Mouse (Mus musculus) ES-CJ7 (cell line): ENCODE measurements around the gene Smim13.
"Not testable (repeated sequence)": the region's sequence is repeated elsewhere in the genome, so short reads cannot be mapped to it uniquely, and the experiment has no call there.

Source experiments
- DNase-seq: peaks from one replicate; pipeline ENCODE4 v3.0.0; 2011; ENCODE audit warnings: low read depth, low spot score

Smim13 gene

GRCm38 (mm10) chr13:41235845-41236741 lies 13.6 kb upstream of the Smim13 start:
- no peak for DNase-seq

- DNase-seq, result no peak
Observed at GRCm38 (mm10) chr13:41238035-41238804, 11.4 kb upstream of the Smim13 start.

GRCm38 (mm10) chr13:41238805-41239130 lies 10.9 kb upstream of the Smim13 start:
- peak; percentile 73 for DNase-seq

GRCm38 (mm10) chr13:41241557-41241956 lies 8.1 kb upstream of the Smim13 start:
- DNase-seq, result no peak

- DNase-seq, result no peak
Observed at GRCm38 (mm10) chr13:41244306-41244830, 5.3 kb upstream of the Smim13 start.

GRCm38 (mm10) chr13:41248751-41249520 lies 708 bp upstream of the Smim13 start:
- DNase-seq, result peak; percentile 73

- peak; percentile 27 for DNase-seq
Observed at GRCm38 (mm10) chr13:41250318-41250981, 806 bp downstream of the Smim13 start.

GRCm38 (mm10) chr13:41251232-41251631 lies 1.6 kb downstream of the Smim13 start:
- DNase-seq, result not testable (repeated sequence)

GRCm38 (mm10) chr13:41251667-41252066 lies 2.0 kb downstream of the Smim13 start:
- DNase-seq, result no peak

GRCm38 (mm10) chr13:41252141-41252540 lies 2.5 kb downstream of the Smim13 start:
- DNase-seq, result no peak

- DNase-seq, result no peak
Observed at GRCm38 (mm10) chr13:41252736-41253135, 3.1 kb downstream of the Smim13 start.

- DNase-seq, result no peak
Observed at GRCm38 (mm10) chr13:41256126-41256525, 6.5 kb downstream of the Smim13 start.

GRCm38 (mm10) chr13:41256962-41257361 lies 7.3 kb downstream of the Smim13 start:
- DNase-seq, result no peak

- DNase-seq, result no peak
Observed at GRCm38 (mm10) chr13:41257851-41258250, 8.2 kb downstream of the Smim13 start.

- not testable (repeated sequence) for DNase-seq
Observed at GRCm38 (mm10) chr13:41261617-41262016, 12.0 kb downstream of the Smim13 start.

GRCm38 (mm10) chr13:41263304-41264006 lies 13.8 kb downstream of the Smim13 start:
- no peak for DNase-seq

GRCm38 (mm10) chr13:41267827-41268408 lies 18.3 kb downstream of the Smim13 start:
- no peak for DNase-seq

GRCm38 (mm10) chr13:41273927-41274650 lies 24.4 kb downstream of the Smim13 start, which contains the start of gene Gm17364:
Gene Gm17364 (minus strand): TSS chr13:41273977.
- DNase-seq, result no peak

GRCm38 (mm10) chr13:41280696-41281095 lies 31.1 kb downstream of the Smim13 start:
- DNase-seq, result peak; percentile 19
